Mouse (Mus musculus): ENCODE data around the gene Rnf227.
A peak's percentile ranks its signal among the peaks of the same experiment; 100 is the strongest.

Gene Rnf227

GRCm38 (mm10) chr11:69372056-69372779 lies 32.0 kb downstream of the Rnf227 start:
- DNase-seq = peak; percentile 44 to 50

GRCm38 (mm10) chr11:69372780-69373170 lies 32.5 kb downstream of the Rnf227 start:
- peak in 1 of 2 experiments; percentile 43 for DNase-seq

GRCm38 (mm10) chr11:69373223-69373965 lies 33.1 kb downstream of the Rnf227 start:
- no peak for DNase-seq

GRCm38 (mm10) chr11:69375646-69376045 lies 35.4 kb downstream of the Rnf227 start:
- no peak for DNase-seq

- peak; percentile 74 to 88 for DNase-seq
Observed at GRCm38 (mm10) chr11:69377766-69378165, 37.5 kb downstream of the Rnf227 start.

- DNase-seq = peak in 1 of 2 experiments; percentile 14
Observed at GRCm38 (mm10) chr11:69379600-69379999, 39.3 kb downstream of the Rnf227 start.

- DNase-seq = peak; percentile 57 to 75
Observed at GRCm38 (mm10) chr11:69381356-69381755, 41.1 kb downstream of the Rnf227 start.

GRCm38 (mm10) chr11:69382478-69383105 lies 42.3 kb downstream of the Rnf227 start:
- peak in 1 of 2 experiments; percentile 33 for DNase-seq

GRCm38 (mm10) chr11:69384979-69385378 lies 44.7 kb downstream of the Rnf227 start:
- DNase-seq = peak; percentile 80 to 90

- DNase-seq = no peak
Observed at GRCm38 (mm10) chr11:69386758-69387157, 46.5 kb downstream of the Rnf227 start.

GRCm38 (mm10) chr11:69388680-69389079 lies 48.4 kb downstream of the Rnf227 start:
- DNase-seq = no peak

GRCm38 (mm10) chr11:69389531-69390399 lies 49.5 kb downstream of the Rnf227 start:
- peak; percentile 71 to 82 for DNase-seq

- peak; percentile 81 to 84 for DNase-seq
Observed at GRCm38 (mm10) chr11:69390400-69391034, 50.3 kb downstream of the Rnf227 start.
